Mouse (Mus musculus): ENCODE results near the gene Crk. TPM values are rescaled to one million over a fixed set of nuclear protein-coding genes. Genes with fewer than 3 reads are reported as not detected.
A peak's percentile ranks its signal among the peaks of the same experiment; 100 is the strongest.

The Crk gene
- polyA plus RNA-seq, 2 experiments, result 20.1 to 24.5 TPM

- Histone ChIP-seq H3K4me2 (ENCODE audit: low read depth) (no peak overlapping the region), H3K36me3 (replicated peaks; ENCODE audit: control insufficient read depth, insufficient read depth, low read depth) (no peaks in the 10 kb centered on the region; the same call in 1 of the 2 replicates), H3K27ac (no peak overlapping the region), H3K4me1 (replicated peaks; ENCODE audit: control insufficient read depth in 2 of 2, insufficient read depth in 2 of 2, low read length in 1 of 2) (peaks cover 12 to 27% of the 10 kb centered on the region in 2 experiments), H3K9me3 (ENCODE audit: control insufficient read depth, low read length) (no peaks in the 10 kb centered on the region), H3K9ac (replicated peaks) (no peak overlapping the region), H3K27me3 (ENCODE audit: control insufficient read depth, insufficient read depth, low read length) (no peaks in the 10 kb centered on the region), H3K4me3 (ENCODE audit: insufficient read depth in 1 of 2, low read depth in 2 of 2, low read length in 2 of 2) (no peak overlapping the region)
- TF ChIP-seq CTCF (IDR thresholded peaks at IDR 0.05; ENCODE audit: low read depth) (no peak), EP300 (IDR thresholded peaks at IDR 0.05; ENCODE audit: low read depth) (no peak)
- no peak for ATAC-seq (ENCODE audit: insufficient read depth)
- no peak for DNase-seq (ENCODE audit: low read depth in 3 of 3, low spot score in 3 of 3)
- 63% methylated on average over 6 of the region's 6 CpGs for WGBS (ENCODE audit: insufficient replicate concordance)
Measured at GRCm38 (mm10) chr11:75647681-75648211, 31.3 kb upstream of the Crk start.

GRCm38 (mm10) chr11:75649155-75649561, 29.9 kb upstream of the Crk start:
- H3K4me2 ChIP-seq (ENCODE audit: low read depth), result no peak overlapping the region
- no peaks in the 10 kb centered on the region; the same call in 1 of the 2 replicates for H3K36me3 ChIP-seq (replicated peaks; ENCODE audit: control insufficient read depth, insufficient read depth, low read depth)
- DNase-seq (ENCODE audit: low read depth in 3 of 3, low spot score in 3 of 3), result no peak
- H3K4me1 ChIP-seq (replicated peaks; ENCODE audit: control insufficient read depth in 2 of 2, insufficient read depth in 2 of 2, low read length in 1 of 2), result peaks cover 22 to 37% of the 10 kb centered on the region in 2 experiments
- no peak for TF ChIP-seq EP300 (IDR thresholded peaks at IDR 0.05; ENCODE audit: low read depth)
- no peak for TF ChIP-seq CTCF (IDR thresholded peaks at IDR 0.05; ENCODE audit: low read depth)
- no peaks in the 10 kb centered on the region for H3K27me3 ChIP-seq (ENCODE audit: control insufficient read depth, insufficient read depth, low read length)
- WGBS (ENCODE audit: insufficient replicate concordance), result 28% methylated on average over 4 of the region's 4 CpGs
- ATAC-seq (ENCODE audit: insufficient read depth), result no peak
- H3K9ac ChIP-seq (replicated peaks), result no peak overlapping the region
- no peak overlapping the region for H3K27ac ChIP-seq
- no peak overlapping the region for H3K4me3 ChIP-seq (ENCODE audit: insufficient read depth in 1 of 2, low read depth in 2 of 2, low read length in 2 of 2)
- H3K9me3 ChIP-seq (ENCODE audit: control insufficient read depth, low read length), result no peaks in the 10 kb centered on the region

DNA sequence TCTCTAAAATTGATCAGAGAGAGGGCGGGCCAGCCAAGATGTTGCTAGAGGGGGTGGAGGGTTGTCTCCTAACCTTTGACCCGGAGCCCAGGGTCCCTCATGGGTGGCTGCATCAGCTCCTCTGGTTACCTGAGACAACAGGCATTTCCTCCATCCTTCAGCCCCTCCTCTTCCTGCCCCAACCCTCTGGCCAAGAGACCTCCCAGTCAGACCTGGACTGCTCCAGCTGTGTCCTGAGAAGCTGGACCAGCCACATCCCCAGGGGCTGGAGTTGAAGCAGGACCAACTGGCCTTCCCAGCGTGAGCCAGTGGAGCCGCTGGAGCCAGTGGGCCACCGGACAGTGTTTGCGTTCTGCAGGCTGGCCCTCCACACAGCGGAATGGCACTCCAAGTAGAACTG, 28.7 kb upstream of the Crk start, which contains the start of gene Myo1c:
Myo1c (plus strand) TSS at position 194 of the 400 bp plus-strand sequence.
- peak within 1 kb of the TSS; percentile 96 for H3K4me2 ChIP-seq (ENCODE audit: low read depth)
- DNase-seq (ENCODE audit: low read depth in 3 of 3, low spot score in 3 of 3), result no peak
- ATAC-seq (ENCODE audit: insufficient read depth), result no peak

GRCm38 (mm10) chr11:75650958-75651425, 28.1 kb upstream of the Crk start:
- Histone ChIP-seq H3K9ac (replicated peaks) (peak overlapping the region; percentile 94), H3K27me3 (ENCODE audit: control insufficient read depth, insufficient read depth, low read length) (no peaks in the 10 kb centered on the region), H3K27ac (peak overlapping the region; percentile 40), H3K9me3 (ENCODE audit: control insufficient read depth, low read length) (no peaks in the 10 kb centered on the region), H3K4me2 (ENCODE audit: low read depth) (peak overlapping the region; percentile 96), H3K36me3 (replicated peaks; ENCODE audit: control insufficient read depth, insufficient read depth, low read depth) (no peaks in the 10 kb centered on the region), H3K4me1 (replicated peaks; ENCODE audit: control insufficient read depth in 2 of 2, insufficient read depth in 2 of 2, low read length in 1 of 2) (peaks cover 35 to 50% of the 10 kb centered on the region in 2 experiments), H3K4me3 (ENCODE audit: insufficient read depth in 1 of 2, low read depth in 2 of 2, low read length in 2 of 2) (peak overlapping the region; percentile 48 to 85)
- ATAC-seq (ENCODE audit: insufficient read depth) (no peak), DNase-seq (ENCODE audit: low read depth in 3 of 3, low spot score in 3 of 3) (no peak)
- WGBS (ENCODE audit: insufficient replicate concordance), result 26% methylated on average over 13 of the region's 13 CpGs
- TF ChIP-seq CTCF (IDR thresholded peaks at IDR 0.05; ENCODE audit: low read depth) (no peak), EP300 (IDR thresholded peaks at IDR 0.05; ENCODE audit: low read depth) (no peak)

More for the DNA sequence above, 28.7 kb upstream of the Crk start, which contains the start of gene Myo1c:
- Histone ChIP-seq H3K9me3 (ENCODE audit: control insufficient read depth, low read length) (no peaks in the 10 kb centered on the region), H3K36me3 (replicated peaks; ENCODE audit: control insufficient read depth, insufficient read depth, low read depth) (no peaks in the 10 kb centered on the region; the same call in 1 of the 2 replicates), H3K4me1 (replicated peaks; ENCODE audit: control insufficient read depth in 2 of 2, insufficient read depth in 2 of 2, low read length in 1 of 2) (peaks cover 32 to 48% of the 10 kb centered on the region in 2 experiments), H3K27me3 (ENCODE audit: control insufficient read depth, insufficient read depth, low read length) (no peaks in the 10 kb centered on the region), H3K27ac (peak within 1 kb of the TSS; percentile 40), H3K9ac (replicated peaks) (peak within 1 kb of the TSS; percentile 94), H3K4me3 (ENCODE audit: insufficient read depth in 1 of 2, low read depth in 2 of 2, low read length in 2 of 2) (peak within 1 kb of the TSS; percentile 48 to 85)
- no peak for TF ChIP-seq EP300 (IDR thresholded peaks at IDR 0.05; ENCODE audit: low read depth)
- WGBS (ENCODE audit: insufficient replicate concordance), result 55% methylated on average over 7 of the region's 7 CpGs

DNA sequence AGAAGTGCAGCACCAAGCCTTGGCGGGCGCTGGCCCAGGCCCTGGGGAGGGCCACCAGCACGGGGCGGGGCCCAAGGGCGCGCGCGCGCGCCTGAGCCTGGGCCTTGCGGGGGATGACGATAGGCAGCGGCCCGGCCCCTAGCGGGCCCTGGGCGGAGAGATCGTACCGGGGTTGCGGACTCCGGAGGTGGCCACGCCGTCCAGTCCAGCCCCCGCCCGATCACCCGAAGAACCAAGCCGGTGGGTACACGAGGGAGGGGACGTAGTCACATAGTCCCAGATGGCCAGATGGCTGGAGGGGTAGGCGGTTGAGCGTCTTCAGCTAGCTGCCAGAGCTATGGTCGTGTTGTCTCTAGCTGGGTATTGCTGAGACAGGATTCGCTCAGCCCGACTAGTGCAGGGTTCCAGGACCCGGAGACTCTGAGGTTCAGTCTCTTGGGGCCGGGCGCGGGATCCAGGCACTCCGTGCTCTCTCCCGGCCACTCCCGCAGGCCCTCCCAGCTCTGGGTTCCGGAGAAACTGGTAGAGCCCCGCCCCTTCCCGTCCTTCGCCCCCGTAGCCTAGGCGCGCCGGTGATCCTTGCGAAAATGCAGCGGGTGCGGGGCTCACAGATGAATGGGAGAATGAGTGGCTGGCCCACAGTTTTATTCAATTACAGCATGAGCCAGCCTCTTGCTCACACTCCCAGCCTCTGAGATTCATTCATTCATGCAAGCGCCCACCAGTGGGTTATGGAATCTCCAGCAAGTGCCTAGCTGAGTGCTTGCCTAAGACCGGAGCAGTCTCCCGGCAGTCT, 27.4 kb upstream of the Crk start:
- peak overlapping the region; percentile 85 for H3K27ac ChIP-seq
- no peaks in the 10 kb centered on the region for H3K36me3 ChIP-seq (replicated peaks; ENCODE audit: control insufficient read depth, insufficient read depth, low read depth)
- peaks cover 40 to 54% of the 10 kb centered on the region in 2 experiments for H3K4me1 ChIP-seq (replicated peaks; ENCODE audit: control insufficient read depth in 2 of 2, insufficient read depth in 2 of 2, low read length in 1 of 2)
- TF ChIP-seq EP300 (IDR thresholded peaks at IDR 0.05; ENCODE audit: low read depth) (no peak), CTCF (IDR thresholded peaks at IDR 0.05; ENCODE audit: low read depth) (peak; percentile 21; the same call in 1 of the 2 replicates)
- ATAC-seq (ENCODE audit: insufficient read depth) (peak; percentile 81), DNase-seq (ENCODE audit: low read depth in 3 of 3, low spot score in 3 of 3) (peak; percentile 64 to 69 (median 66))
- peak overlapping the region; percentile 96 for H3K4me2 ChIP-seq (ENCODE audit: low read depth)
- under 1% methylated on average over 54 of the region's 54 CpGs for WGBS (ENCODE audit: insufficient replicate concordance)
- H3K9ac ChIP-seq (replicated peaks), result peak overlapping the region; percentile 94
- peak overlapping the region; percentile 84 to 85 for H3K4me3 ChIP-seq (ENCODE audit: insufficient read depth in 1 of 2, low read depth in 2 of 2, low read length in 2 of 2)
- no peaks in the 10 kb centered on the region for H3K27me3 ChIP-seq (ENCODE audit: control insufficient read depth, insufficient read depth, low read length)
- no peaks in the 10 kb centered on the region for H3K9me3 ChIP-seq (ENCODE audit: control insufficient read depth, low read length)

Measured in liver, embryonic 14.5 days (tissue).